Mouse (Mus musculus) testis, adult 2 months (tissue): ENCODE data around the gene Btg2. TPM values are rescaled to one million over a fixed set of nuclear protein-coding genes. Genes with fewer than 3 reads are reported as not detected.

Experiments
- H3K27ac ChIP-seq: fragments of 200-500 bp; 2 replicates; pipeline ENCODE4 v1.5.1; 2012; ENCODE audit warnings: low read depth, low read length; ENCODE audit not compliant: control insufficient read depth, insufficient read depth
- H3K27me3 ChIP-seq: fragments of 200-500 bp; 2 replicates; pipeline ENCODE4 v1.6.1; 2012; ENCODE audit warnings: mild to moderate bottlenecking, low read length, moderate library complexity; ENCODE audit not compliant: control insufficient read depth, insufficient read depth
- H3K36me3 ChIP-seq: fragments of 200-500 bp; 2 replicates; pipeline ENCODE4 v1.6.1; 2012; ENCODE audit warnings: mild to moderate bottlenecking, low read length; ENCODE audit not compliant: control insufficient read depth, insufficient read depth
- H3K4me1 ChIP-seq: fragments of 200-500 bp; 2 replicates; pipeline ENCODE4 v1.6.1; 2012; ENCODE audit warnings: low read length; ENCODE audit not compliant: control insufficient read depth, insufficient read depth
- H3K4me3 ChIP-seq: fragments of 200-500 bp; 2 replicates; pipeline ENCODE4 v1.5.1; 2012; ENCODE audit warnings: low read depth, mild to moderate bottlenecking, low read length, moderate library complexity, mixed read lengths; ENCODE audit not compliant: control insufficient read depth
- CTCF ChIP-seq: fragments of 200-500 bp; IDR thresholded peaks from 2 replicates; pipeline ENCODE4 v1.5.1; 2012; ENCODE audit warnings: low read depth, mild to moderate bottlenecking, inconsistent platforms, low read length, moderate library complexity; ENCODE audit not compliant: control insufficient read depth, insufficient read depth, insufficient replicate concordance
- POLR2A ChIP-seq: fragments of 200-500 bp; IDR thresholded peaks from 2 replicates; pipeline ENCODE4 v1.6.1; 2012; ENCODE audit warnings: low read depth, mild to moderate bottlenecking, inconsistent platforms, low read length, moderate library complexity; ENCODE audit not compliant: control insufficient read depth
- polyA plus RNA-seq: library from polyadenylated mRNA; depleted of rRNA; stranded (reverse); fragments of >200 nt; gene quantifications from 2 replicates; pipeline ENCODE4 v1.2.3, GENCODE M21; 2012

The Btg2 gene
- polyA plus RNA-seq, 1 experiment = 2.9 TPM

DNA sequence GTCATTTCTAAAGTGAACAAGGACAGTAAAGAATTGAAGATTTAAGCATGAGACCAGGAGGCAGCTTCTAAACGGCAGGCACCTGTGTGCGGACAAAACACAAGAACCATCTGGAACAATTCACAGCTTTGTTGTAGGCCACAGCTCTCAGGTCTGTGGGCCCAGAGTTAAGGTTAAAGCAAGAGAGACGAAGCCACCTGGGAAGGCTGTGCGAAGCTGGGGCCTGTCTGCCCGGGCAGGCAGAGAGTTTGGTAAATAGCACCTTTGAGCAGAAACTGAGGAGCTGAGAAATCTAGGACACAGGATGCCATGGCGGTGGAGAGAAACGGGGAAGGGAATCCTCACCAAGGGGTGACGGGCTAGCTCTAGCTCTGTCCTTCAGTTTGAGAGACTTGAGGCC lies 3.4 kb downstream of the Btg2 start:
- H3K36me3 ChIP-seq = no peaks in the 10 kb centered on the region
- H3K27me3 ChIP-seq = no peaks in the 10 kb centered on the region
- no peak for TF ChIP-seq POLR2A
- no peak for TF ChIP-seq CTCF
- peaks cover 5% of the 10 kb centered on the region; the same call in 1 of the 2 replicates for H3K4me1 ChIP-seq
- no peak overlapping the region for H3K4me3 ChIP-seq
- no peak overlapping the region for H3K27ac ChIP-seq

DNA sequence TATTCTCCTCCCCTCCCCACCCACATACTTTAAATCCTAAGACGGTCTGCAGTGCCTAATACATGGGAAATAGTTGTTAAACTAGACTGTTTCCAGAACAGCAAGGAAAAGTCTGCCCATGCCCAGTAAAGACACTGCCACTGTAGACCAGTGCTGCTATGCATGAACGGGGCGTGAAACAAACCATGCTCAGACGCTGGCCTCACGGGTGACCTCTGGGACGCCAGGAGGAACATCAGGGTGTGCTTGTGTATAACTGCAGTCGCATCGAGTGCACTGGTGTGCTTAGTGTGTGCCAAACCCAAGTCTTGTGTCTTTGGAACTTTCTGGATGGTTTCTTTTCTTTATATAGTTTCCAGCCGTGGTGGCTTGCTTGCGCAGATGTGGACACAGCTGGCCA lies 4.3 kb downstream of the Btg2 start:
- H3K27me3 ChIP-seq = no peaks in the 10 kb centered on the region
- peaks cover 5% of the 10 kb centered on the region; the same call in 1 of the 2 replicates for H3K4me1 ChIP-seq
- H3K4me3 ChIP-seq = no peak overlapping the region
- TF ChIP-seq POLR2A = no peak
- TF ChIP-seq CTCF = no peak
- no peaks in the 10 kb centered on the region for H3K36me3 ChIP-seq
- H3K27ac ChIP-seq = no peak overlapping the region

DNA sequence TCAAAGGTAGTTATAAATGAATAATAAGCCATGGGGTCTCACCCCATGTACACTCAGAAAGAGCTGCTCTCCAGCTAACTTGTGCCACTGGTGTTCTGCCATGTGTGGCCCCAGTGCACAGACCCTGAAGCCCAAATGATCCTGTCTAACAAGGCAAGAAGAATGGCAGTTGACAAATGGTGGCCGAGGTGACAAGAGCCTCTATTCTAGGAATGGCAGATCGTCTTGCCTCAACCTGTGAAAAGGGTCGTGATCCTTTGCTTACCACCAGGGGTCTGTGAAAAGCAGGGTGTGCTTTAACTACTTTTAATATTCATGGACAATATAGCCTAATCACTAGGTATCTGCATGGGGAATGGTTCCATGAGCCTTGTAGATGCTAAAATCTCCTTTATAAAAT lies 4.7 kb downstream of the Btg2 start:
- no peaks in the 10 kb centered on the region for H3K27me3 ChIP-seq
- TF ChIP-seq POLR2A = no peak
- TF ChIP-seq CTCF = no peak
- 0 out of 2 replicates have a peak, but pooled peaks cover 2% of the 10 kb centered on the region for H3K4me1 ChIP-seq
- H3K36me3 ChIP-seq = no peaks in the 10 kb centered on the region
- no peak overlapping the region for H3K27ac ChIP-seq
- H3K4me3 ChIP-seq = no peak overlapping the region

DNA sequence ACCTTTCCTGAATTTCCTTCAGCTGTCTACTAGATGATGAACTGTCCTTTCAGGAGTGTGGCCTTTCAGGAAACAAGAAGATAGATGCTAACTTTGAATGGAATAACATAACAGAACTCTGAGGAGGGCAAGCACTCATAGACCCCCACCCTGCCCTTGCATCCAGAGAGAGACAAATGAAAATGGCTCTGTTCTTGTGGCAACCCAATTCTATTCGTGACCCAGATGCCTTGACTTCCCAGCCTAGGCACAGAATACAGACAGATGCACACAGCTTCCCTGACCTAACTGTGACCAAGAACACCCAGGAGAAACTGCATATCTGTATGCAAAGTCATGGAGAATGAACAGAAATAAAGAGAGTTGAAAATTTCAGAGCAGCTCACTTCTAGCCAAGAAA lies 5.3 kb downstream of the Btg2 start:
- Histone ChIP-seq H3K4me1 (peaks cover 2% of the 10 kb centered on the region; the same call in 1 of the 2 replicates), H3K4me3 (no peak overlapping the region), H3K27me3 (no peaks in the 10 kb centered on the region), H3K27ac (no peak overlapping the region), H3K36me3 (no peaks in the 10 kb centered on the region)
- TF ChIP-seq CTCF = no peak
- no peak for TF ChIP-seq POLR2A

DNA sequence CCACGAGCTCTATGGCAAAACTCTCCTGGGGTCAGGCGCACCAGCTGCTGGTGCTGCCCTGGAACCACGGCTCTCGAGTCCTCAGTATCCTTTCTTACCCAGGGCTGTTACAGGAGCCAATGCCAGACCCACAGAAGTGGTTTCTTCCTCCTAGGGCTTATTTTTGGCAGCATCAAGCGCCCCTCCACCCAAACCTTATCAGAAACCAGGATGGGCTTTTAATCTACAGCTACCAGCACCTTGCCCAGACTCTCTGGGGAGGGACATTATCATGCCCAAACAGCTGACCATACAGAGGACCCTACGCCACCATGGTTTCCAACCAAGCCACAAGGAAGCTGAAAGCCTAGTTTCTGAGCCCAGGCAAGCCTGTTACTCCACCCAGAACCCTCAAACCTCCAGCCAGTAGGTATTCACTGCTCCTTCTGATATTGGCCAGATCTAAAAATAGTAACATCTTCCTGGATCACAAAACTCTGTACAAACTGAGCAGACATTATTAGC lies 5.8 kb downstream of the Btg2 start:
- H3K4me1 ChIP-seq = peaks cover under 1% of the 10 kb centered on the region; the same call in 1 of the 2 replicates
- no peak overlapping the region for H3K4me3 ChIP-seq
- TF ChIP-seq CTCF = no peak
- TF ChIP-seq POLR2A = no peak
- no peaks in the 10 kb centered on the region for H3K36me3 ChIP-seq
- no peak overlapping the region for H3K27ac ChIP-seq
- no peaks in the 10 kb centered on the region for H3K27me3 ChIP-seq

DNA sequence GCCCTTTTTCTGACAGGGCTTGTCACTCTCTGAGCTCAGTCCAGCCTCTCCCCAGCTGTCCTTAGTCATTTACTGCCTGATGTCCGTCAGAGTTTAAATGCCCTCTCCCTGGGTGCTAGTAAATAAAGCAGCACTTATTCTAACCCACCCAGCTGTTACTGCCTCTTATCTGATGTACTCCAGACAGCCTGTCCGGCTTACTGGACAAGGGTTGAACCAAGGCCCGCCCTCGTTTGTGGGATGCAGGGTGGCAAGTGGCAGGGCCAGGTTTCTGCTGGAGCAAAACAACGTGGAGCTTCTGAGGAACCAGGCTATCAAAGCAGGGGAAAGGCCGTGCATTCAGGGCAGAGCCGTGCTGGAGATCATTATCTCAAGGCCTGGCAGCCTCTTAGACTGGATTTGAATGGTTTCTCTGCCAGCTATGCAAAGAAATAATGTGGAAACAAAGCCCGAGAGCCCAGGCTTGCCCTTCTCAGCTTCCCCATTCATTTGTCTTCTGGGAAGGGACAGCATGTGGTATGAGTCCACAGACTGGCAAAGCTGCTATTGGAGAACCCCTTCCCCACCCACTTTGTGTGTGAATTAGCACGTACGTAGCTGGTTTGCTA lies 7.4 kb downstream of the Btg2 start:
- TF ChIP-seq CTCF (no peak), POLR2A (no peak)
- Histone ChIP-seq H3K27me3 (no peaks in the 10 kb centered on the region), H3K4me3 (peak overlapping the region; percentile 18), H3K27ac (no peak overlapping the region), H3K36me3 (no peaks in the 10 kb centered on the region), H3K4me1 (peaks cover 2% of the 10 kb centered on the region)

DNA sequence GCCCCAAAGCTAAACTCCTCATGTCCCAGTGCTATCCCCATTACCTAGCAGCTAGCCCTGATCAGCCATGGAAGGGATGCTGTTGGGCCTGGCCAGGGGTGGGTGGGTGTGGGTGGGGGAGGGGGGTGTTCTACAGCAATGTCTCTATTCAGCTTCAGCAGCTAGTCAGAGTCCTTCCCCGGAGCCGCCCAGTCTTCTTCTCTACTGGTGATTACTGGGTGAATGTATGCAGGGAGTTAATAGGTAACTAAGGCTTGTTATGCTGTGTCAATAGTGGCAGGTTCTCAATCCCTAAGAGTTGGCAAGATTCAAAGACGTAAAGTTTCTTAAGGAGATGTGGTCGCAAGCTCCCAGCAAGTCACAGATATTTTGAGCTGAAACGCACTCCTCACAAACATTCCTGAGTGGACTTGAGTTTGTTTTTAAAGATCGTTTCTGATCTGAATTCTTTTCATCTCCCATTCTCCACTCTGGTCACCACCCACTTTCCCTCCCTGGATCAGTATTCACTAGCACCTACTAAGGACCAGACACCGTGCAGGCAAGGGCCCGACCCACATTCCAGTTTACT lies 8.7 kb downstream of the Btg2 start:
- Histone ChIP-seq H3K4me3 (no peak overlapping the region), H3K36me3 (no peaks in the 10 kb centered on the region), H3K27me3 (no peaks in the 10 kb centered on the region), H3K27ac (no peak overlapping the region), H3K4me1 (peaks cover 2% of the 10 kb centered on the region)
- TF ChIP-seq CTCF (no peak), POLR2A (no peak)
